Comparison of ENCODE assay signal across 8 mouse cellular contexts in the genomic region with DNA sequence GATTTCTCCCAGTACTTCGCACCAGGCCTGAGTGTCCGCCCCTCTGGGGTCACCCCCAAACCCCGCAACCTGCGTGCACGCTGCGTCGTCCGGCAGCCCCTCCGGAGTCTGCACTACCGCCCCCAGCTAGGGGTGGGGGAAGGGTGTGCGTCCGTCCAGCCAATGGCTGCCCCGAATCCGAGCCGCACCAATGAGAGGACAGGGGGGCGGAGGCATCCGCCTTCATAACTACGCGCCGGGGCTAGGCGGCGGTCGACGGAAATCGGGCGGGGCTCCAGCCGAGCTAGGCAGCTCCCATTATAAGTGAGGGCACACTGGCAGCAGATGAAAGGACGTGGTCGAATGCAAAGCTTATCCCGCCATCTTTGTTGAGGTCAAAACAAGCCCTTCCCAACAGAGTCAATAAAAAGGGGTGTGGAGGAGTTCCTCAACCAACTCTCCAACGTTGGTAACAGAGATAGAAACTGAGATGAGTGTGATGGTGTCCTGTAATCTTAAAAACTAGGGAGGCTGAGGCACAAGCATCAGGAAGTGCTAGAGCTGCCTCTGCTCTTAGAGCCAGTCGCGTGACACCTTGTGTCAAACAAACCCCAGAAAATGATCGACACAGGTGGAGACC. TPM values are rescaled to one million over a fixed set of nuclear protein-coding genes. Genes with fewer than 3 reads are reported as not detected.
DNase-seq lines count a peak whose midpoint lies in the region; ATAC-seq lines count a peak whose summit lies in the region.

Gene Rpl18 (plus strand): TSS at position 368 of the 619 bp plus-strand sequence.

- peak within 1 kb of the TSS; percentile 70 for H3K27ac ChIP-seq in hindbrain, embryonic 12.5 days

- H3K9me3 ChIP-seq in hindbrain, embryonic 12.5 days (replicated peaks): no peaks in the 10 kb centered on the region

- peak; percentile 90 for ATAC-seq in hindbrain, embryonic 12.5 days (ENCODE audit: low FRiP score)

- H3K36me3 ChIP-seq in hindbrain, embryonic 12.5 days: peaks cover 45% of the 10 kb centered on the region

- DNase-seq in Muller cell, postnatal 12 days (ENCODE audit: inconsistent ontology term): peak; percentile 98
- peak; percentile 99 for DNase-seq in cerebellum, adult 9-11 months
- peak; percentile 98 for DNase-seq in frontal cortex, postnatal 10 days (ENCODE audit: low spot score in 2 of 2)
- peak; percentile 91 to 95 for DNase-seq in layer of hippocampus, postnatal 25 days (ENCODE audit: extremely low spot score in 1 of 2, low spot score in 1 of 2)
- DNase-seq in lung, postnatal 25 days (ENCODE audit: low spot score): peak; percentile 99
- peak; percentile 97 for DNase-seq in retina, embryonic 14.5 days (ENCODE audit: low spot score)
- peak; percentile 97 for DNase-seq in thymus, postnatal 4 days

- H3K4me2 ChIP-seq in hindbrain, embryonic 12.5 days (replicated peaks): peak within 1 kb of the TSS; percentile 93

- peak within 1 kb of the TSS; percentile 78 for H3K9ac ChIP-seq in hindbrain, embryonic 12.5 days

- no peaks in the 10 kb centered on the region for H3K27me3 ChIP-seq in hindbrain, embryonic 12.5 days

- WGBS in hindbrain, embryonic 12.5 days: 8% methylated on average over 34 of the region's 34 CpGs

- H3K4me1 ChIP-seq in hindbrain, embryonic 12.5 days: peaks cover 48% of the 10 kb centered on the region

- H3K4me3 ChIP-seq in hindbrain, embryonic 12.5 days: peak within 1 kb of the TSS; percentile 87

RNA-seq across cellular contexts. Expression of gene Rpl18, which starts in this region (rescaled TPM):
- 607 and 682 TPM in 2 replicates for polyA plus RNA-seq in hindbrain, embryonic 12.5 days (2016; fragmentation: Nextera tagmentation; extraction: Ambion mirVana)
- total RNA-seq in layer of hippocampus, postnatal 25 days (2021): 100 to 1,000 TPM; 342 to 393 TPM

Comparison
In these comparisons a context has a peak if more than half of its experiments do, and no peak if none do; other contexts are left out.
1. Peak in every context shown above with its lines: DNase-seq, ATAC-seq, H3K4me3 ChIP-seq and H3K27ac ChIP-seq.